Mouse (Mus musculus) spleen, adult 2 months (tissue): Measurements from ENCODE around the gene Cnpy3. TPM values are rescaled to one million over a fixed set of nuclear protein-coding genes. Genes with fewer than 3 reads are reported as not detected.

Experiments used
- DNase-seq, 2 experiments: peaks; one replicate each; pipeline versions ENCODE4 v3.0.0 to v3.0.0-alpha.2; 2012 to 2021; ENCODE audit warnings: low spot score in 2 of 2, low read depth in 1 of 2
- H3K27ac ChIP-seq: fragments of 200-500 bp; 2 replicates; pipeline ENCODE4 v1.5.1; 2012; ENCODE audit warnings: low read length, inconsistent platforms; ENCODE audit not compliant: insufficient read depth
- H3K27me3 ChIP-seq: fragments of 200-500 bp; 2 replicates; pipeline ENCODE4 v1.6.1; 2012; ENCODE audit warnings: mild to moderate bottlenecking, moderate library complexity, low read length, inconsistent platforms; ENCODE audit not compliant: control insufficient read depth, insufficient read depth
- H3K36me3 ChIP-seq: fragments of 200-500 bp; 2 replicates; pipeline ENCODE4 v1.6.1; 2012; ENCODE audit warnings: mild to moderate bottlenecking, low read length, inconsistent platforms; ENCODE audit not compliant: control insufficient read depth, insufficient read depth
- H3K4me1 ChIP-seq: fragments of 200-500 bp; 2 replicates; pipeline ENCODE4 v1.6.1; 2011; ENCODE audit warnings: inconsistent platforms; ENCODE audit not compliant: control insufficient read depth, insufficient read depth, insufficient read length
- H3K4me3 ChIP-seq: fragments of 200-500 bp; 2 replicates; pipeline ENCODE4 v1.5.1; 2011; ENCODE audit warnings: mild to moderate bottlenecking, inconsistent platforms; ENCODE audit not compliant: insufficient read depth, insufficient read length; ENCODE audit errors: extremely low read depth
- CTCF ChIP-seq: fragments of 200-500 bp; IDR thresholded peaks from 2 replicates; pipeline ENCODE4 v1.5.1; 2011; ENCODE audit warnings: mild to moderate bottlenecking, inconsistent platforms; ENCODE audit not compliant: insufficient read depth, insufficient read length, insufficient replicate concordance; ENCODE audit errors: extremely low read depth
- POLR2A ChIP-seq: fragments of 200-500 bp; IDR thresholded peaks from 2 replicates; pipeline ENCODE4 v1.6.1; 2011; ENCODE audit warnings: low read depth, low read length, inconsistent platforms
- WGBS: fragments of 180-500 bp; shearing (Covaris S2); methylation state at CpG from one replicate; pipeline ENCODE4 v1.1.7; 2018; 5-methylcytosine and 5-hydroxymethylcytosine counted together
- polyA plus RNA-seq: library from polyadenylated mRNA; depleted of rRNA; stranded (reverse); fragments of >200 nt; gene quantifications from 2 replicates; pipeline ENCODE4 v1.2.3, GENCODE M21; 2012; rRNA removed

Gene Cnpy3
- polyA plus RNA-seq, 1 experiment: 55.6 TPM

- DNase-seq: no peak
- 74% methylated on average over 6 of the region's 6 CpGs for WGBS
- H3K4me3 ChIP-seq: no peak overlapping the region
- H3K36me3 ChIP-seq: peaks cover 19% of the 10 kb centered on the region
- TF ChIP-seq CTCF (no peak), POLR2A (no peak)
- 0 out of 2 replicates have a peak overlapping the region, but pooled peaks have one; percentile 17 for H3K27ac ChIP-seq
- H3K4me1 ChIP-seq: peaks cover 6% of the 10 kb centered on the region; the same call in 1 of the 2 replicates
- no peaks in the 10 kb centered on the region for H3K27me3 ChIP-seq
Observed at GRCm38 (mm10) chr17:46685913-46686312, 66.1 kb downstream of the Cnpy3 start.

Other genes starting within 250 kb of the Cnpy3 start
- gene Cul9, start 205.8 kb downstream of the Cnpy3 start, polyA plus RNA-seq: 16.2 and 19.4 TPM in 2 replicates
- 146 and 226 TPM in 2 replicates for gene Srf, start 196.0 kb downstream of the Cnpy3 start, polyA plus RNA-seq
- gene Ptk7, start 122.7 kb downstream of the Cnpy3 start, polyA plus RNA-seq: 8.5 and 11.1 TPM in 2 replicates
- gene Klc4, start 106.2 kb downstream of the Cnpy3 start, polyA plus RNA-seq: 14.2 and 14.6 TPM in 2 replicates
- 48.3 and 49.8 TPM in 2 replicates for gene Mrpl2, start 106.0 kb downstream of the Cnpy3 start, polyA plus RNA-seq
- 19.0 and 21.5 TPM in 2 replicates for gene Cul7, start 101.9 kb downstream of the Cnpy3 start, polyA plus RNA-seq
- gene Rrp36, start 77.9 kb downstream of the Cnpy3 start, polyA plus RNA-seq: 25.8 and 32.8 TPM in 2 replicates
- gene Mea1, start 73.4 kb downstream of the Cnpy3 start, polyA plus RNA-seq: 30.2 and 34.6 TPM in 2 replicates
- 57.5 and 69.2 TPM in 2 replicates for gene Klhdc3, start 71.3 kb downstream of the Cnpy3 start, polyA plus RNA-seq
- 28.8 and 34.2 TPM in 2 replicates for gene Ppp2r5d, start 47.1 kb downstream of the Cnpy3 start, polyA plus RNA-seq
- 44.9 and 64.0 TPM in 2 replicates for gene Pex6, start 40.8 kb downstream of the Cnpy3 start, polyA plus RNA-seq
- 6.4 and 8.1 TPM in 2 replicates for gene Gnmt, start 23.0 kb downstream of the Cnpy3 start, polyA plus RNA-seq
- 0.08 and 0.20 TPM in 2 replicates for gene Ptcra, start 11.5 kb upstream of the Cnpy3 start, polyA plus RNA-seq
- 37.3 and 73.8 TPM in 2 replicates for gene 2310039H08Rik, start 20.4 kb upstream of the Cnpy3 start, polyA plus RNA-seq
- gene Rpl7l1, start 30.5 kb upstream of the Cnpy3 start, polyA plus RNA-seq: 13.7 and 14.0 TPM in 2 replicates
- 14.4 and 14.5 TPM in 2 replicates for gene Bicral, start 106.3 kb upstream of the Cnpy3 start, polyA plus RNA-seq
- 17.2 and 21.3 TPM in 2 replicates for gene Tbcc, start 138.5 kb upstream of the Cnpy3 start, polyA plus RNA-seq
- gene Prph2, start 158.2 kb upstream of the Cnpy3 start, polyA plus RNA-seq: not detected in 2 replicates